Mouse (Mus musculus) CH12.LX (cell line): ENCODE measurements around the gene Man2a1. TPM values are rescaled to one million over a fixed set of nuclear protein-coding genes. Genes with fewer than 3 reads are reported as not detected.

Experiments
- DNase-seq: peaks from one replicate; pipeline ENCODE4 v3.0.0-alpha.2; 2013; ENCODE audit errors: extremely low read depth
- H3K27ac ChIP-seq: 2 replicates; pipeline ENCODE4 v1.5.1; 2012; ENCODE audit warnings: low read depth, mild to moderate bottlenecking, control low read depth, moderate library complexity; ENCODE audit not compliant: insufficient read depth
- H3K27me3 ChIP-seq: replicated peaks from 2 replicates; pipeline ENCODE3; 2012; ENCODE audit warnings: inconsistent platforms
- H3K36me3 ChIP-seq, 2 experiments: replicated peaks in 1 of 2; 2 replicates each; pipeline versions ENCODE3 to v1.6.1; 2012; ENCODE audit warnings: inconsistent platforms in 1 of 2, low read length in 1 of 2, mild to moderate bottlenecking in 1 of 2, mixed read lengths in 1 of 2, moderate library complexity in 1 of 2; ENCODE audit not compliant: control insufficient read depth in 1 of 2, insufficient read depth in 1 of 2
- H3K4me1 ChIP-seq, 2 experiments: 2 replicates each; pipeline ENCODE4 v1.6.1; 2012; ENCODE audit warnings: inconsistent platforms in 1 of 2, moderate library complexity in 1 of 2; ENCODE audit not compliant: insufficient read depth in 2 of 2, control insufficient read depth in 1 of 2
- H3K4me2 ChIP-seq: 2 replicates; pipeline ENCODE4 v1.6.1; 2012; ENCODE audit warnings: low read depth, mild to moderate bottlenecking, control low read depth; ENCODE audit not compliant: poor library complexity, insufficient read depth, severe bottlenecking
- H3K4me3 ChIP-seq, 3 experiments: fragments of 150-350 bp in 1 of 3; sonication (generic) in 1 of 3; replicated peaks in 1 of 3; 2 replicates each; pipeline versions ENCODE3 to v1.5.1; 2011 to 2012; ENCODE audit warnings: low read depth in 2 of 3, low read length in 2 of 3, mild to moderate bottlenecking in 2 of 3, moderate library complexity in 2 of 3, control low read depth in 1 of 3, improper control_type of control experiment in 1 of 3, inconsistent platforms in 1 of 3, mixed read lengths in 1 of 3; ENCODE audit not compliant: poor library complexity in 1 of 3
- H3K79me2 ChIP-seq: replicated peaks from 2 replicates; pipeline ENCODE4 v1.6.1; 2012; ENCODE audit warnings: mild to moderate bottlenecking, moderate library complexity; ENCODE audit not compliant: control insufficient read depth, poor library complexity, insufficient read depth, severe bottlenecking; ENCODE audit errors: extremely low read depth
- H3K9ac ChIP-seq: 2 replicates; pipeline ENCODE4 v1.6.1; 2012; ENCODE audit warnings: low read depth, mild to moderate bottlenecking, control low read depth, moderate library complexity; ENCODE audit not compliant: insufficient read depth
- H3K9me3 ChIP-seq: replicated peaks from 2 replicates; pipeline ENCODE3; 2012; ENCODE audit warnings: low read length, inconsistent platforms, mixed read lengths
- BHLHE40 ChIP-seq: IDR thresholded peaks from 2 replicates; pipeline ENCODE4 v1.6.1; 2011; ENCODE audit warnings: mild to moderate bottlenecking, low read depth, low read length, improper control_type of control experiment
- CTCF ChIP-seq, 2 experiments: IDR thresholded peaks in 1 of 2; conservative IDR thresholded peaks in 1 of 2; 2 replicates each; pipeline ENCODE4 v1.5.1; 2011 to 2012; ENCODE audit warnings: low read depth in 2 of 2, low read length in 2 of 2, improper control_type of control experiment in 1 of 2, inconsistent platforms in 1 of 2, mild to moderate bottlenecking in 1 of 2, moderate library complexity in 1 of 2
- E2F4 ChIP-seq: IDR thresholded peaks from 2 replicates; pipeline ENCODE4 v1.6.1; 2011; ENCODE audit warnings: low read depth, low read length, improper control_type of control experiment; ENCODE audit not compliant: insufficient replicate concordance
- ELF1 ChIP-seq: IDR thresholded peaks from 2 replicates; pipeline ENCODE4 v1.6.1; 2014; ENCODE audit warnings: low read depth, mild to moderate bottlenecking, inconsistent platforms, low read length, improper control_type of control experiment
- EP300 ChIP-seq: IDR thresholded peaks from 2 replicates; pipeline ENCODE4 v1.6.1; 2011; ENCODE audit warnings: low read length, improper control_type of control experiment
- HCFC1 ChIP-seq: IDR thresholded peaks from 2 replicates; pipeline ENCODE4 v1.6.1; 2012; ENCODE audit warnings: low read depth, mild to moderate bottlenecking, inconsistent platforms, low read length, improper control_type of control experiment
- KAT2A ChIP-seq: IDR thresholded peaks from 2 replicates; pipeline ENCODE4 v1.6.1; 2012; ENCODE audit warnings: low read length, improper control_type of control experiment, inconsistent platforms; ENCODE audit not compliant: insufficient replicate concordance
- MAFK ChIP-seq: IDR thresholded peaks from 2 replicates; pipeline ENCODE4 v1.6.1; 2011; ENCODE audit warnings: low read length, improper control_type of control experiment; ENCODE audit not compliant: insufficient replicate concordance
- MAX ChIP-seq: IDR thresholded peaks from 2 replicates; pipeline ENCODE4 v1.6.1; 2011; ENCODE audit warnings: low read length, improper control_type of control experiment
- MAZ ChIP-seq: IDR thresholded peaks from 2 replicates; pipeline ENCODE4 v1.6.1; 2012; ENCODE audit warnings: low read depth, mild to moderate bottlenecking, inconsistent platforms, low read length, improper control_type of control experiment, moderate library complexity
- MEF2A ChIP-seq: IDR thresholded peaks from 2 replicates; pipeline ENCODE4 v1.6.1; 2014; ENCODE audit warnings: low read depth, mild to moderate bottlenecking, inconsistent platforms, low read length, improper control_type of control experiment, borderline replicate concordance
- MXI1 ChIP-seq: IDR thresholded peaks from 2 replicates; pipeline ENCODE4 v1.6.1; 2011; ENCODE audit warnings: mild to moderate bottlenecking, low read depth, low read length, improper control_type of control experiment
- NELFE ChIP-seq: IDR thresholded peaks from 2 replicates; pipeline ENCODE4 v1.6.1; 2011; ENCODE audit warnings: low read depth, low read length, improper control_type of control experiment
- PAX5 ChIP-seq: IDR thresholded peaks from 2 replicates; pipeline ENCODE4 v1.6.1; 2012; ENCODE audit warnings: low read length, inconsistent platforms, mixed read lengths
- POLR2AphosphoS2 ChIP-seq: IDR thresholded peaks from 2 replicates; pipeline ENCODE4 v1.6.1; 2011; ENCODE audit warnings: low read depth, low read length, improper control_type of control experiment
- RAD21 ChIP-seq: IDR thresholded peaks from 2 replicates; pipeline ENCODE4 v1.6.1; 2011; ENCODE audit warnings: low read depth, mild to moderate bottlenecking, low read length, improper control_type of control experiment, moderate library complexity
- RCOR1 ChIP-seq: conservative IDR thresholded peaks from 2 replicates; pipeline ENCODE4 v1.6.1; 2012; ENCODE audit warnings: low read depth, mild to moderate bottlenecking, inconsistent platforms, low read length, improper control_type of control experiment
- SIN3A ChIP-seq: IDR thresholded peaks from 2 replicates; pipeline ENCODE4 v1.6.1; 2012; ENCODE audit warnings: low read length, improper control_type of control experiment, inconsistent platforms
- TBP ChIP-seq: conservative IDR thresholded peaks from 2 replicates; pipeline ENCODE4 v1.6.1; 2011; ENCODE audit warnings: low read depth, low read length, improper control_type of control experiment
- TCF12 ChIP-seq: IDR thresholded peaks from 2 replicates; pipeline ENCODE4 v1.6.1; 2014; ENCODE audit warnings: low read depth, mild to moderate bottlenecking, inconsistent platforms, low read length, improper control_type of control experiment
- UBTF ChIP-seq: IDR thresholded peaks from 2 replicates; pipeline ENCODE4 v1.6.1; 2012; ENCODE audit warnings: low read depth, mild to moderate bottlenecking, inconsistent platforms, low read length, improper control_type of control experiment, moderate library complexity
- USF2 ChIP-seq: conservative IDR thresholded peaks from 2 replicates; pipeline ENCODE4 v1.6.1; 2011; ENCODE audit warnings: low read depth, low read length, improper control_type of control experiment
- ZKSCAN1 ChIP-seq: IDR thresholded peaks from 2 replicates; pipeline ENCODE4 v1.6.1; 2012; ENCODE audit warnings: low read depth, inconsistent platforms, low read length, improper control_type of control experiment, borderline replicate concordance
- ZMIZ1 ChIP-seq: IDR thresholded peaks from 2 replicates; pipeline ENCODE4 v1.6.1; 2012; ENCODE audit warnings: low read depth, mild to moderate bottlenecking, inconsistent platforms, low read length, improper control_type of control experiment
- dilution Hi-C: fragments of 300-500 bp; cut with MboI; formaldehyde crosslinking; loops from 2 replicates; pipeline ENCODE4 v1.14.3; 2020; ENCODE audit warnings: low sequenced_read_pairs; ENCODE audit not compliant: extremely low pct_unique_long_range_greater_than_20kb, extremely low pct_ligation_motif_present
- in situ Hi-C: fragments of 300-500 bp; cut with MboI; formaldehyde crosslinking; loops from 3 replicates; pipeline ENCODE4 v1.14.3; 2019; ENCODE audit warnings: low sequenced_read_pairs, low pct_ligation_motif_present, low pct_unique_long_range_greater_than_20kb, mixed read lengths
- polyA plus RNA-seq: library from polyadenylated mRNA; unstranded; fragments of >175 nt; gene quantifications from 2 replicates; pipeline ENCODE4 v1.2.1, GENCODE M21; 2012; ENCODE audit warnings: low read depth; ENCODE audit not compliant: insufficient read length
- total RNA-seq, 2 experiments: library from RNA; depleted of rRNA; stranded (reverse); fragments of 300-350 nt in 1 of 2; fragments of >200 nt in 1 of 2; gene quantifications; 2 replicates each; pipeline ENCODE4 v1.2.3; 2012 to 2014

The Man2a1 gene
- total and polyA plus RNA-seq, 3 experiments: 7.9 to 15.4 (median 11.9) TPM

DNA sequence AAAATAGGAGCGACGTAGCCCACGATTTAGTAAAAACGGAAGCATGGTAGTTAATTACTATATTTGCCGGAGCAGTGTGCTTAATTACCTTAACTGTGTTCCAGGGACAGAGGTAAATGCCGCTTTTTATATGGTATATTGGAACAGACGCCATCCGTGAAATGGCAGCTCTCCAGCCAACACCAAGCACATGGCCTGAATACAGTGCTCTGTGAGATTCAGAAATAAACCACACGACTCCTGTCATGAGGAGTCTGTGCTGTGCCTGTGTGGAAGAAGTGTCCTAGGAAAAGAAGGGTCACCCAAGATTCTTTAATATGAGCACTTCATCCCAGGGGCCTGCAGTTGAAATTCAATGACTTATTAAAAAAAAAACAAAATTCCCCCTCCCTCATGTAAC, 50.2 kb downstream of the Man2a1 start:
- H3K27me3 ChIP-seq: no peaks in the 10 kb centered on the region
- in situ Hi-C loops (no loop called here), dilution Hi-C loops (no loop called here)
- no peak overlapping the region for H3K9ac ChIP-seq
- no peak for DNase-seq
- H3K9me3 ChIP-seq: peaks cover 5% of the 10 kb centered on the region
- H3K4me1 ChIP-seq: no peaks in the 10 kb centered on the region
- TF ChIP-seq PAX5 (no peak), ZMIZ1 (no peak), HCFC1 (no peak), NELFE (no peak), TBP (no peak), MAX (no peak), RAD21 (no peak)
- H3K4me3 ChIP-seq: no peak overlapping the region
- H3K79me2 ChIP-seq: no peaks in the 10 kb centered on the region
- peaks cover 0 to 52% of the 10 kb centered on the region in 2 experiments for H3K36me3 ChIP-seq
- no peak overlapping the region for H3K27ac ChIP-seq
- H3K4me2 ChIP-seq: no peak overlapping the region

DNA sequence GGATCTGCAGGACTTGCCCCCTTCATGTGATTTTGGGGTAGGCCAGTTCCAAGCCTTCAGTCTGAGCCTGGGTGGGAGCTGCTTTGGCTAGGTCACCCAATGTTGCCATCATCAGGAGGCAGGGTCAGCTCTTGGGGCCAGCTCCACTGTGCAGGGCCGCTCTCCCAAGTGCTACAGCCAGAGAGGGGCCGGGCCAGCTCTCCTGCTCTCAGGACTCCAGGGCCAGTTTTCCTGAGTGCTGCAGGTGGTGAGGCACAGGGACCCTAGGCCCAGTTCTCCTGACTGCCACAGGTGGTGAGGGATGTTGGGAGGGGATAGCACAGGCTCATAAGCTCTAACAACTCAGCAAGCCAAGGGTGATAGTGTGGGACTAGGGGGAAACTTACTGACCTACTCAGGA, 53.1 kb downstream of the Man2a1 start:
- H3K27me3 ChIP-seq: no peaks in the 10 kb centered on the region
- no peaks in the 10 kb centered on the region for H3K79me2 ChIP-seq
- TF ChIP-seq POLR2AphosphoS2 (no peak), CTCF (conservative IDR thresholded peaks at IDR 0.05 in 1 of 2, IDR thresholded peaks at IDR 0.05 in 1 of 2; ENCODE audit: low read depth in 2 of 2, low read length in 2 of 2) (no peak), MAFK (no peak), PAX5 (no peak), RAD21 (no peak), MXI1 (no peak), TCF12 (no peak), RCOR1 (no peak), MAZ (no peak), USF2 (no peak), ZKSCAN1 (no peak), SIN3A (no peak), UBTF (no peak), E2F4 (no peak), KAT2A (no peak), EP300 (no peak), MEF2A (no peak), BHLHE40 (no peak), ELF1 (no peak)
- DNase-seq: no peak
- no peak overlapping the region for H3K27ac ChIP-seq
- peaks cover 3 to 58% of the 10 kb centered on the region in 2 experiments for H3K36me3 ChIP-seq
- H3K4me2 ChIP-seq: no peak overlapping the region
- in situ Hi-C loops (no loop called here), dilution Hi-C loops (no loop called here)
- no peaks in the 10 kb centered on the region for H3K4me1 ChIP-seq
- H3K9me3 ChIP-seq: peaks cover 5% of the 10 kb centered on the region
- H3K9ac ChIP-seq: no peak overlapping the region
- no peak overlapping the region for H3K4me3 ChIP-seq
